Mouse (Mus musculus): ENCODE measurements around the gene Rtl5. TPM values are rescaled to one million over a fixed set of nuclear protein-coding genes. Genes with fewer than 3 reads are reported as not detected.
"Not testable (repeated sequence)": the region's sequence is repeated elsewhere in the genome, so short reads cannot be mapped to it uniquely, and the experiment has no call there.

The Rtl5 gene
- 10 to 100 TPM; 14.7 to 16.1 TPM for total RNA-seq (2021)
- long read RNA-seq, experiment 1, full-length matches to known transcripts, result 5 of 5 reads
- long read RNA-seq, experiment 1, partial matches to known transcripts, result 0 of 5 reads
- long read RNA-seq, experiment 1, other reads (novel, unspliced or antisense), result 0 of 5 reads
- long read RNA-seq, experiment 2, full-length matches to known transcripts, result 7 of 10 reads
- long read RNA-seq, experiment 2, partial matches to known transcripts, result 0 of 10 reads
- long read RNA-seq, experiment 2, other reads (novel, unspliced or antisense), result 3 of 10 reads

GRCm38 (mm10) chrX:102070591-102071471, at the start of gene Rtl5:
Rtl5 (minus strand) TSS chrX:102071304.
- peak; percentile 24 to 40 for DNase-seq (ENCODE audit: low spot score in 2 of 2)

GRCm38 (mm10) chrX:102119042-102119864, 48.1 kb upstream of the Rtl5 start, which contains the start of gene Pin4:
Pin4 (plus strand) TSS chrX:102119447.
- DNase-seq (ENCODE audit: low spot score in 2 of 2), result peak; percentile 48 to 79

- DNase-seq (ENCODE audit: low spot score in 2 of 2), result no peak
Observed at GRCm38 (mm10) chrX:102115676-102116075, 44.6 kb upstream of the Rtl5 start.

- DNase-seq (ENCODE audit: low spot score in 2 of 2), result not testable (repeated sequence)
Observed at GRCm38 (mm10) chrX:102109349-102109748, 38.2 kb upstream of the Rtl5 start.

- DNase-seq (ENCODE audit: low spot score in 2 of 2), result not testable (repeated sequence)
Observed at GRCm38 (mm10) chrX:102103830-102104229, 32.7 kb upstream of the Rtl5 start.

GRCm38 (mm10) chrX:102101886-102102285, 30.8 kb upstream of the Rtl5 start:
- DNase-seq (ENCODE audit: low spot score in 2 of 2), result no peak

- no peak for DNase-seq (ENCODE audit: low spot score in 2 of 2)
Observed at GRCm38 (mm10) chrX:102094381-102094904, 23.3 kb upstream of the Rtl5 start.

GRCm38 (mm10) chrX:102090605-102091004, 19.5 kb upstream of the Rtl5 start:
- DNase-seq (ENCODE audit: low spot score in 2 of 2), result no peak

- no peak for DNase-seq (ENCODE audit: low spot score in 2 of 2)
Observed at GRCm38 (mm10) chrX:102085798-102086443, 14.8 kb upstream of the Rtl5 start.

- no peak for DNase-seq (ENCODE audit: low spot score in 2 of 2)
Observed at GRCm38 (mm10) chrX:102082340-102082739, 11.2 kb upstream of the Rtl5 start.

GRCm38 (mm10) chrX:102081573-102082279, 10.6 kb upstream of the Rtl5 start:
- DNase-seq (ENCODE audit: low spot score in 2 of 2), result no peak

- DNase-seq (ENCODE audit: low spot score in 2 of 2), result no peak
Observed at GRCm38 (mm10) chrX:102081076-102081475, 10.0 kb upstream of the Rtl5 start.

GRCm38 (mm10) chrX:102076886-102077765, 6.0 kb upstream of the Rtl5 start:
- no peak for DNase-seq (ENCODE audit: low spot score in 2 of 2)

- no peak for DNase-seq (ENCODE audit: low spot score in 2 of 2)
Observed at GRCm38 (mm10) chrX:102075158-102075557, 4.1 kb upstream of the Rtl5 start.

- DNase-seq (ENCODE audit: low spot score in 2 of 2), result no peak
Observed at GRCm38 (mm10) chrX:102074435-102074834, 3.3 kb upstream of the Rtl5 start.

GRCm38 (mm10) chrX:102073605-102074325, 2.7 kb upstream of the Rtl5 start:
- DNase-seq (ENCODE audit: low spot score in 2 of 2), result no peak

- no peak for DNase-seq (ENCODE audit: low spot score in 2 of 2)
Observed at GRCm38 (mm10) chrX:102071517-102071916, 413 bp upstream of the Rtl5 start.
